Mouse (Mus musculus): ENCODE data around the gene Hist2h2ab. TPM values are rescaled to one million over a fixed set of nuclear protein-coding genes. Genes with fewer than 3 reads are reported as not detected.

The Hist2h2ab gene
- total RNA-seq, 1 experiment: 54.2 TPM

GRCm38 (mm10) chr3:96226695-96227648 is 7.3 kb downstream of the Hist2h2ab start:
- no peak for DNase-seq (ENCODE audit: low read depth, low spot score)
- TF ChIP-seq ZC3H11A (IDR thresholded peaks at IDR 0.05; ENCODE audit: borderline replicate concordance, low read depth, low read length) (no peak), ZNF384 (IDR thresholded peaks at IDR 0.05; ENCODE audit: low read depth, low read length) (no peak), MAFK (IDR thresholded peaks at IDR 0.05; ENCODE audit: insufficient read depth, low read depth, low read length) (no peak; the same call in 1 of the 2 replicates), HCFC1 (IDR thresholded peaks at IDR 0.05; ENCODE audit: borderline replicate concordance, insufficient read depth, low read length) (no peak), CHD2 (IDR thresholded peaks at IDR 0.05; ENCODE audit: low read depth, low read length) (no peak)
- H3K27ac ChIP-seq (ENCODE audit: insufficient read depth, low read depth, low read length, poor library complexity, severe bottlenecking): peak overlapping the region; percentile 47; the same call in 1 of the 2 replicates
- H3K9ac ChIP-seq (ENCODE audit: insufficient read depth, low read depth, low read length, poor library complexity, severe bottlenecking): no peak overlapping the region
- no peaks in the 10 kb centered on the region for H3K9me3 ChIP-seq (ENCODE audit: control insufficient read depth, insufficient read depth, low read depth, low read length)
- in situ Hi-C loops (cut with MboI; ENCODE audit: low sequenced_read_pairs in 2 of 2, unreplicated experiment in 2 of 2): no loop called here
- H3K4me1 ChIP-seq (ENCODE audit: control insufficient read depth in 2 of 2, insufficient read depth in 2 of 2, low read length in 2 of 2, poor library complexity in 1 of 2): peaks cover 0 to 9% of the 10 kb centered on the region in 2 experiments; a peak in 2 of 4 replicates
- no peaks in the 10 kb centered on the region for H3K36me3 ChIP-seq (ENCODE audit: control insufficient read depth, insufficient read depth, low read length, poor library complexity, severe bottlenecking)
- no peak overlapping the region for H3K4me3 ChIP-seq (ENCODE audit: insufficient read depth in 1 of 2, low read depth in 1 of 2, low read length in 2 of 2, poor library complexity in 1 of 2, severe bottlenecking in 1 of 2)

- no peak overlapping the region for H3K27ac ChIP-seq (ENCODE audit: insufficient read depth, low read depth, low read length, poor library complexity, severe bottlenecking)
- H3K9ac ChIP-seq (ENCODE audit: insufficient read depth, low read depth, low read length, poor library complexity, severe bottlenecking): no peak overlapping the region
- no peak overlapping the region for H3K4me3 ChIP-seq (ENCODE audit: insufficient read depth in 1 of 2, low read depth in 1 of 2, low read length in 2 of 2, poor library complexity in 1 of 2, severe bottlenecking in 1 of 2)
- no peak for DNase-seq (ENCODE audit: low read depth, low spot score)
- no peaks in the 10 kb centered on the region for H3K9me3 ChIP-seq (ENCODE audit: control insufficient read depth, insufficient read depth, low read depth, low read length)
- no peak for TF ChIP-seq MAFK (IDR thresholded peaks at IDR 0.05; ENCODE audit: insufficient read depth, low read depth, low read length)
- no peak for TF ChIP-seq CHD2 (IDR thresholded peaks at IDR 0.05; ENCODE audit: low read depth, low read length)
- TF ChIP-seq ZC3H11A (IDR thresholded peaks at IDR 0.05; ENCODE audit: borderline replicate concordance, low read depth, low read length): no peak
- no peak for TF ChIP-seq HCFC1 (IDR thresholded peaks at IDR 0.05; ENCODE audit: borderline replicate concordance, insufficient read depth, low read length)
- no peak for TF ChIP-seq ZNF384 (IDR thresholded peaks at IDR 0.05; ENCODE audit: low read depth, low read length)
- H3K36me3 ChIP-seq (ENCODE audit: control insufficient read depth, insufficient read depth, low read length, poor library complexity, severe bottlenecking): no peaks in the 10 kb centered on the region
- peaks cover 0 to 9% of the 10 kb centered on the region in 2 experiments; a peak in 1 of 4 replicates for H3K4me1 ChIP-seq (ENCODE audit: control insufficient read depth in 2 of 2, insufficient read depth in 2 of 2, low read length in 2 of 2, poor library complexity in 1 of 2)
- in situ Hi-C loops (cut with MboI; ENCODE audit: low sequenced_read_pairs in 2 of 2, unreplicated experiment in 2 of 2): no loop called here
Measured at GRCm38 (mm10) chr3:96228828-96229227, 9.2 kb downstream of the Hist2h2ab start.

- Histone ChIP-seq H3K9ac (ENCODE audit: insufficient read depth, low read depth, low read length, poor library complexity, severe bottlenecking) (no peak overlapping the region), H3K4me3 (ENCODE audit: insufficient read depth in 1 of 2, low read depth in 1 of 2, low read length in 2 of 2, poor library complexity in 1 of 2, severe bottlenecking in 1 of 2) (no peak overlapping the region), H3K9me3 (ENCODE audit: control insufficient read depth, insufficient read depth, low read depth, low read length) (no peaks in the 10 kb centered on the region), H3K4me1 (ENCODE audit: control insufficient read depth in 2 of 2, insufficient read depth in 2 of 2, low read length in 2 of 2, poor library complexity in 1 of 2) (peaks cover 0 to 6% of the 10 kb centered on the region in 2 experiments; a peak in 1 of 4 replicates), H3K36me3 (ENCODE audit: control insufficient read depth, insufficient read depth, low read length, poor library complexity, severe bottlenecking) (no peaks in the 10 kb centered on the region), H3K27ac (ENCODE audit: insufficient read depth, low read depth, low read length, poor library complexity, severe bottlenecking) (no peak overlapping the region)
- in situ Hi-C loops (cut with MboI; ENCODE audit: low sequenced_read_pairs in 2 of 2, unreplicated experiment in 2 of 2): no loop called here
- TF ChIP-seq MAFK (IDR thresholded peaks at IDR 0.05; ENCODE audit: insufficient read depth, low read depth, low read length) (no peak), ZNF384 (IDR thresholded peaks at IDR 0.05; ENCODE audit: low read depth, low read length) (no peak), CHD2 (IDR thresholded peaks at IDR 0.05; ENCODE audit: low read depth, low read length) (no peak), ZC3H11A (IDR thresholded peaks at IDR 0.05; ENCODE audit: borderline replicate concordance, low read depth, low read length) (no peak), HCFC1 (IDR thresholded peaks at IDR 0.05; ENCODE audit: borderline replicate concordance, insufficient read depth, low read length) (no peak)
- no peak for DNase-seq (ENCODE audit: low read depth, low spot score)
Measured at GRCm38 (mm10) chr3:96230404-96230803, 10.7 kb downstream of the Hist2h2ab start.

GRCm38 (mm10) chr3:96230910-96231757 is 11.5 kb downstream of the Hist2h2ab start:
- no peak for DNase-seq (ENCODE audit: low read depth, low spot score)
- H3K36me3 ChIP-seq (ENCODE audit: control insufficient read depth, insufficient read depth, low read length, poor library complexity, severe bottlenecking): no peaks in the 10 kb centered on the region
- no peak overlapping the region for H3K9ac ChIP-seq (ENCODE audit: insufficient read depth, low read depth, low read length, poor library complexity, severe bottlenecking)
- peaks cover 0 to 5% of the 10 kb centered on the region in 2 experiments; a peak in 2 of 4 replicates for H3K4me1 ChIP-seq (ENCODE audit: control insufficient read depth in 2 of 2, insufficient read depth in 2 of 2, low read length in 2 of 2, poor library complexity in 1 of 2)
- no peak overlapping the region for H3K4me3 ChIP-seq (ENCODE audit: insufficient read depth in 1 of 2, low read depth in 1 of 2, low read length in 2 of 2, poor library complexity in 1 of 2, severe bottlenecking in 1 of 2)
- in situ Hi-C loops (cut with MboI; ENCODE audit: low sequenced_read_pairs in 2 of 2, unreplicated experiment in 2 of 2): no loop called here
- no peaks in the 10 kb centered on the region for H3K9me3 ChIP-seq (ENCODE audit: control insufficient read depth, insufficient read depth, low read depth, low read length)
- H3K27ac ChIP-seq (ENCODE audit: insufficient read depth, low read depth, low read length, poor library complexity, severe bottlenecking): no peak overlapping the region
- TF ChIP-seq ZC3H11A (IDR thresholded peaks at IDR 0.05; ENCODE audit: borderline replicate concordance, low read depth, low read length) (no peak), CHD2 (IDR thresholded peaks at IDR 0.05; ENCODE audit: low read depth, low read length) (no peak), ZNF384 (IDR thresholded peaks at IDR 0.05; ENCODE audit: low read depth, low read length) (no peak), HCFC1 (IDR thresholded peaks at IDR 0.05; ENCODE audit: borderline replicate concordance, insufficient read depth, low read length) (no peak), MAFK (IDR thresholded peaks at IDR 0.05; ENCODE audit: insufficient read depth, low read depth, low read length) (no peak)

Data from ES-E14 (cell line).